Mouse (Mus musculus) ES-E14 (cell line): ENCODE data around the gene Otop2.

ENCODE experiments used
- CHD2 ChIP-seq: IDR thresholded peaks from 2 replicates; pipeline ENCODE4 v1.6.1; 2014; ENCODE audit warnings: mild to moderate bottlenecking, low read depth, low read length, inconsistent platforms
- HCFC1 ChIP-seq: IDR thresholded peaks from 2 replicates; pipeline ENCODE4 v1.6.1; 2012; ENCODE audit warnings: low read length, inconsistent platforms, borderline replicate concordance; ENCODE audit not compliant: insufficient read depth
- MAFK ChIP-seq: IDR thresholded peaks from 2 replicates; pipeline ENCODE4 v1.6.1; 2014; ENCODE audit warnings: mild to moderate bottlenecking, low read depth, low read length, inconsistent platforms; ENCODE audit not compliant: insufficient read depth
- ZNF384 ChIP-seq: IDR thresholded peaks from 2 replicates; pipeline ENCODE4 v1.6.1; 2012; ENCODE audit warnings: low read depth, low read length, inconsistent platforms

DNA sequence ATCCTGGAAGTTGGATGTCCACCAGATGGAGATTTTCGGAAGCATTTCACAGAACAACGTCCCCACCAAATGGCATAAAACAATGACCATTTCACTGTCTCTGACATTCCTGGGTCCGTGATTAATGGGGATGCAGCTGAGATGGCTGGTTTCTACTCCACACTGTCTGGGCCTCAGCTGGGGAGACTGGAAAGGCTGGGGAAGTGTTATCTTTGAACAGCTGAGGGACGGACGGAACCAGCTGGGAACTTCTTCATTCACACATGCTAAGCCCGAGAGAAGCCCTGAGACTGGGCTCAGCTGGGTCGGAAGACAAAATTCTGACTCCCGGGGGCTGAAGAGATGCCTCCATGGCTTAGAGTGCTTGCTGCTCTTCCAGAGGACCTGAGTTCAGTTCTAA, 64.4 kb downstream of the Otop2 start:
- TF ChIP-seq CHD2: no peak
- TF ChIP-seq HCFC1: no peak
- TF ChIP-seq MAFK: no peak
- no peak for TF ChIP-seq ZNF384
